In the genomic region with DNA sequence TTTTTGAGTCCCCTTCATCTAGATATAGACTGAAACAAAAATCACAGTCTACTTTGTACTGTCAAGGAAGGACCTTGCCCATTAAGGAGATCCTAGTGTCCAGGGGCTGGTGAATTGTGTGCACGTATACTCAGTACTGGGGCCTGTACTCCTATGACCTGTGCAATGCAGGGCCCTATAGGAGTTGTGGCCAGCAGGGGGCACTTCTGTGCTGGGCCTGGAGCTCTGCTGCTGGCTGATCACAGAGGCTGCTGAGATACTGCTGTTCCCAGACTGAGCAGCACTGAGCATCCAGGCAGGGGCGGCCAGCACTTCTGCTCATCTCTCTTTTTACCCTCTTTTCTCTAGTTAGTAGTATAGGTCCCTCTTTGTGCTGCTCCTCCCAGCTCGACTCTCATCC, we compare ENCODE assay signal across 9 mouse cellular contexts. TPM values are rescaled to one million over a fixed set of nuclear protein-coding genes. Genes with fewer than 3 reads are reported as not detected.
DNase-seq lines count a peak whose midpoint lies in the region; ATAC-seq lines count a peak whose summit lies in the region.
"Had no signal": no experiment of that assay in that cellular context is flagged by ENCODE, and none has a peak within 500 bp of the region (broad histone marks: within the 10 kb centered on the region; RNA-seq: fewer than 3 reads in every experiment).

No protein-coding gene starts in this region.

- no peak overlapping the region for H3K27ac ChIP-seq in intestine, embryonic 16.5 days (ENCODE audit: low read length)
- H3K27ac ChIP-seq in midbrain, embryonic 11.5 days (ENCODE audit: low read depth, low read length), result no peak overlapping the region

- H3K4me2 ChIP-seq in intestine, embryonic 16.5 days (ENCODE audit: low read depth, low read length), result no peak overlapping the region
- no peak overlapping the region for H3K4me2 ChIP-seq in midbrain, embryonic 11.5 days

- H3K36me3 ChIP-seq in intestine, embryonic 16.5 days (ENCODE audit: control insufficient read depth, insufficient read depth, low read length), result no peaks in the 10 kb centered on the region
- no peaks in the 10 kb centered on the region for H3K36me3 ChIP-seq in midbrain, embryonic 11.5 days (ENCODE audit: control insufficient read depth, insufficient read depth, low read length)

- H3K9me3 ChIP-seq in intestine, embryonic 16.5 days (ENCODE audit: control insufficient read depth, low read length), result no peaks in the 10 kb centered on the region
- no peaks in the 10 kb centered on the region for H3K9me3 ChIP-seq in midbrain, embryonic 11.5 days (ENCODE audit: control insufficient read depth, low read length)
- H3K9me3 ChIP-seq: megakaryocyte, embryonic 14.5 days had no signal

- H3K4me3 ChIP-seq in intestine, embryonic 16.5 days (ENCODE audit: low read length), result no peak overlapping the region
- no peak overlapping the region for H3K4me3 ChIP-seq in midbrain, embryonic 11.5 days (ENCODE audit: low read depth, low read length)
- H3K4me3 ChIP-seq: megakaryocyte, embryonic 14.5 days had no signal

- no peaks in the 10 kb centered on the region for H3K27me3 ChIP-seq in intestine, embryonic 16.5 days (replicated peaks; ENCODE audit: control insufficient read depth, insufficient read depth, low read length)
- no peaks in the 10 kb centered on the region for H3K27me3 ChIP-seq in midbrain, embryonic 11.5 days (ENCODE audit: control insufficient read depth, insufficient read depth, low read length)

- peak; percentile 56 for DNase-seq in T-cell, adult 2 months (ENCODE audit: low spot score)
- peak; percentile 89 for DNase-seq in embryo, embryonic 10.5 days (ENCODE audit: low spot score)
- DNase-seq in gastrocnemius, postnatal 4 days (ENCODE audit: low spot score in 2 of 2), result peak; percentile 76 to 86
- DNase-seq in left cerebral cortex, postnatal 25 days (ENCODE audit: low spot score in 2 of 2), result peak; percentile 90 to 93
- DNase-seq in midbrain, embryonic 11.5 days (ENCODE audit: low spot score, missing footprints), result peak; percentile 97
- DNase-seq in spleen, adult 12 weeks (ENCODE audit: low spot score), result peak; percentile 39

- WGBS in intestine, embryonic 16.5 days, result 22% methylated on average over 3 of the region's 3 CpGs
- WGBS in midbrain, embryonic 11.5 days, result 28% methylated on average over 3 of the region's 3 CpGs

- H3K9ac ChIP-seq in intestine, embryonic 16.5 days (ENCODE audit: low read depth, low read length), result no peak overlapping the region
- H3K9ac ChIP-seq in midbrain, embryonic 11.5 days (ENCODE audit: low read length), result no peak overlapping the region

- peak; percentile 62; the same call in 1 of the 2 replicates for ATAC-seq in intestine, embryonic 16.5 days
- peak; percentile 65 for ATAC-seq in midbrain, embryonic 11.5 days (ENCODE audit: low FRiP score)
- no peak for ATAC-seq in activated CD4-positive, CD25-positive, alpha-beta regulatory T cell, adult 4 months

- no peaks in the 10 kb centered on the region for H3K4me1 ChIP-seq in intestine, embryonic 16.5 days (ENCODE audit: control insufficient read depth, insufficient read depth, low read length)
- no peaks in the 10 kb centered on the region for H3K4me1 ChIP-seq in midbrain, embryonic 11.5 days (ENCODE audit: control insufficient read depth, insufficient read depth, low read length)

- intact Hi-C loops in left cerebral cortex, postnatal 25 days (cut with DNase I), result loop anchor here (1.0 to 2.0 kb wide), 2 partner anchors 83 to 194 kb away; no protein-coding TSS in a partner anchor

RNA-seq across cellular contexts. Expression of gene Slc2a6, which starts 15.7 kb away (rescaled TPM):
- total RNA-seq in gastrocnemius, postnatal 4 days (2021), result under 1 TPM; 0.32 to 0.49 TPM
- 0.84 and 1.0 TPM in 2 replicates for polyA plus RNA-seq in intestine, embryonic 16.5 days (2015; fragmentation: Nextera tagmentation; extraction: Ambion mirVana)
- 10 to 100 TPM; 30.5 to 31.1 TPM for total RNA-seq in left cerebral cortex, postnatal 25 days (2021)
- polyA plus RNA-seq in midbrain, embryonic 11.5 days (2014; fragmentation: Nextera tagmentation; extraction: Ambion mirVana), result 1.2 and 1.6 TPM in 2 replicates
- 1 to 10 TPM; 2.1 to 3.2 TPM for polyA plus RNA-seq in activated CD4-positive, CD25-positive, alpha-beta regulatory T cell, adult 4 months (2017; shearing (Covaris generic))

RNA-seq across cellular contexts. Expression of gene Mymk, which starts 28.5 kb away (rescaled TPM):
- 100 to 1,000 TPM; 111 to 118 TPM for total RNA-seq in gastrocnemius, postnatal 4 days (2021)
- polyA plus RNA-seq in intestine, embryonic 16.5 days (2015; fragmentation: Nextera tagmentation; extraction: Ambion mirVana), result 0.12 and 0.22 TPM in 2 replicates
- total RNA-seq in left cerebral cortex, postnatal 25 days (2021), result under 1 TPM; 0.32 to 0.60 TPM
- not detected in 2 replicates for polyA plus RNA-seq in midbrain, embryonic 11.5 days (2014; fragmentation: Nextera tagmentation; extraction: Ambion mirVana)
- not detected for polyA plus RNA-seq in activated CD4-positive, CD25-positive, alpha-beta regulatory T cell, adult 4 months (2017; shearing (Covaris generic))

RNA-seq across cellular contexts. Expression of gene Cacfd1, which starts 33.7 kb away (rescaled TPM):
- 10 to 100 TPM; 34.8 to 38.5 TPM for total RNA-seq in gastrocnemius, postnatal 4 days (2021)
- 52.9 and 54.3 TPM in 2 replicates for polyA plus RNA-seq in intestine, embryonic 16.5 days (2015; fragmentation: Nextera tagmentation; extraction: Ambion mirVana)
- 10 to 100 TPM; 44.1 to 45.9 TPM for total RNA-seq in left cerebral cortex, postnatal 25 days (2021)
- polyA plus RNA-seq in midbrain, embryonic 11.5 days (2014; fragmentation: Nextera tagmentation; extraction: Ambion mirVana), result 87.6 and 93.8 TPM in 2 replicates
- polyA plus RNA-seq in activated CD4-positive, CD25-positive, alpha-beta regulatory T cell, adult 4 months (2017; shearing (Covaris generic)), result 10 to 100 TPM; 16.9 to 19.1 TPM

RNA-seq across cellular contexts. Expression of gene Adamtsl2, which starts 35.7 kb away (rescaled TPM):
- 1 to 10 TPM; 2.5 to 4.6 TPM for total RNA-seq in gastrocnemius, postnatal 4 days (2021)
- polyA plus RNA-seq in intestine, embryonic 16.5 days (2015; fragmentation: Nextera tagmentation; extraction: Ambion mirVana), result 1.7 and 2.1 TPM in 2 replicates
- 10 to 100 TPM; 19.5 to 24.7 TPM for total RNA-seq in left cerebral cortex, postnatal 25 days (2021)
- polyA plus RNA-seq in midbrain, embryonic 11.5 days (2014; fragmentation: Nextera tagmentation; extraction: Ambion mirVana), result 3.9 and 5.9 TPM in 2 replicates
- not detected for polyA plus RNA-seq in activated CD4-positive, CD25-positive, alpha-beta regulatory T cell, adult 4 months (2017; shearing (Covaris generic))

Comparison
In these comparisons a context has a peak if more than half of its experiments do, and no peak if none do; other contexts are left out.
1. DNase-seq: peak in every context shown above with its lines; median percentile 97 in midbrain, embryonic 11.5 days; 92 in left cerebral cortex, postnatal 25 days; 89 in embryo, embryonic 10.5 days; 81 in gastrocnemius, postnatal 4 days; 56 in T-cell, adult 2 months; 39 in spleen, adult 12 weeks.